Mouse (Mus musculus) retina, embryonic 14.5 days (tissue): ENCODE measurements around the gene Nfic.

Source experiments
- DNase-seq: peaks from one replicate; pipeline ENCODE4 v3.0.0-alpha.2; 2015; ENCODE audit warnings: low spot score

The Nfic gene

DNA sequence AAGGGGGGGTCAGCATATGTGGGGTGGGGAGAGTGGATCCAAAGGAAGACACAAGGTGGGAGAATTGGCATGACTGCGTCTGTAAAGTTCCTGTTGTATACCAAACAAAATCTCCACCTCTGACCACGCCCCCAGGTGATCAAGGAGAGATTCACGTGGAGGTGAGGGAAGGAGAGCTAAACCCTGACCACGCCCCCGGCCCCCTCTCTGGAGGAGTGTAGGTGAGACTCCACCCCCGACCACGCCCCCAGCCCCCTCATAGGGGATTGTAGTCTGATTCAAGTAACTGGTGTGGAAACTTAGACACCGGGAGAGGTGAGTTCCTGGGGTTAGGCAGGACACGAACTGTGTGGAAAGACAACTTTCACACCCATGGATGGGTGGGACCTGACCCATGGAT is 51.4 kb downstream of the Nfic start:
- DNase-seq: no peak

DNA sequence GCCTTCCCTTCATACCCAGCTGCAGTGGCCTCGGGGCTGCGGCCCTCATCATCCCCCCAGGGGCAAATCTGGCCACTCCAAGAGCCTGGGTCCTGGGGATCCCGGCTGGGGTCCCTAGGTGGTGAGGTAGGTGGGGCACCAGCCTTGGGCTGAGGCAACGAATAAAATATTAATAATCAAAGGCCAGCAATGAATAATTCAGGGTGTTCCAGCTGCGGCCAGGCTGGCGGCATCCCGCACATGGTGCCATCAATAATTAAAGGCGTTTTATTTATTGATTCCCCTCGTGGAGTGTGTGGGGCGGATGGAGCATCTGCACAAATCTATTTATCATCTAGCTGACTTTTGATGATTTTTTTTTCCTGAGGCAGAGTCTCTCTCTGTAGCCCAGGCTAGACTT is 51.9 kb downstream of the Nfic start:
- peak; percentile 70 for DNase-seq

DNA sequence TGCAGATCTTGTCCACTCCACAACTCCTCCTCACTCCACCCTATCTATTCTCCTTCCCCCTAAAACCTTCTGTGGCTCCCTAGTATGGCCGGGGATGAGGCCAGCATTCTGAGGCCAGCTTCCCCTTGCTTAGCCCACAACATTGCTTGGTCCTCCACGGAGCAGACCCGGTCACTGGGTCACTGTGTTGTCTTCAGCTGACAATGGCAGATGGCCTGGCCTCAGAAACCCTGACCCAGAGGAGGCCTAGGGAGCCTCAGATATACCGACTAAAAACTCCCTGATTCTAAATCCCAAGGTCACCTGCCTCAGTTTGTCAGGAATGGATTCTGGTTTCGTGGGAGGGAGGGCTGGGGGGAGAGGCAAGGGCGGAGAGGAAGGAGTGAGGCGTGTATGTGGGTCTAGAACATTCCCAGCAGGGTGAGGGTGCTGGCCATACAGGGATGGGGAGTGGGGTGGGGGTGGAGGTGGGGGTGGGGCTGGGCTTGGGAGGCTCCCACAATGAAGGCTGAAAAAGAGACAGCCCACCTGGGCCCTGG is 53.1 kb downstream of the Nfic start:
- DNase-seq: no peak

DNA sequence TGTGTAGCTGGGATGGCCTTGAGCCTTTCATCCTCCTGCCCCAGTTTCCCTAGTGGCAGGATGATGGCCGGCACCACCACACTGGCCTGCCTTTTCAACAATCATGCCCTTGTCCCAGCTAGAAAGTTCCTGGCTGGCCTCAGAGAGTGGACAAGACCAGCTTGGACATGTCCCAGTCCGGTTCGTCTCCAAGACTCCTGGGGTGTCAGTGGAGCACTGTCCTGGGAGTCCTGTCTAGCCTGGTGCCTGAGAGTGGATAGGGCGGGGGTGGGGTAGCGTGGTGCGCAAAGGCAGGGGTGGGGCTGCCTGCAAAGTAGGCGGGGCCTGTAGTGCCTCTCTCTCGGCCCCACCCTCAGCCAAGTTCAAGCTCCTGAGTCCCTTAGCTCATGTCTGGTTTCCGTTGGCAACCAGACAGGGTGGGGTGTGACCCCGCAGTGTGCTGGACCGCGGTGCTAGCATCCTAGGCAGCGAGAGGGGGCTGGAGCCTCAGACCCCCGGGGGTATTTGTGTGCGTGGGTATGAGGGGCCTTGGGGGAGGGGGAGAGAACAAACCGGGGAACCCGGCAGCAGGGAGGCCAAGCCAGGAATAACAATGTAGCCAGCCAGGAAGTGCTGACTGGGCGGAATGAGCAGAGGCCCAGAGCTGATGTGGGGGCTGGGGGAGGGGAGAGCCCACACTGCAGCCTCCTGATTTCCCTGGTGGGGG is 53.8 kb downstream of the Nfic start:
- peak; percentile 82 for DNase-seq

DNA sequence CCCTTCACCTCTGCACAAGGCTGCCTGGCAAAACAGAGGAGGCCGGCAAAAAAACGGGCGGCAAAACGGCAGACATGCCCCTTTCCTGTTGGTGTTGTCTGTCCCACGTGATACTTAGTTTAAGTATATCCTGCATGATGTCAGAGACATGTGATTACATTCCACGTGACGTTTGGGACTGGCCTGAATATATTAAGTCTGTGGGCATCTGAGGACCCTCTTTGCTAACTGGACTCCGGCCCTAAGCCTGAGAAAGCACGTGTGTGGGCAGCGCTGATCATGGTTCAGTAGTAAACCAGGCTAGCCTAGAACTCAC is 54.3 kb downstream of the Nfic start:
- no peak for DNase-seq

DNA sequence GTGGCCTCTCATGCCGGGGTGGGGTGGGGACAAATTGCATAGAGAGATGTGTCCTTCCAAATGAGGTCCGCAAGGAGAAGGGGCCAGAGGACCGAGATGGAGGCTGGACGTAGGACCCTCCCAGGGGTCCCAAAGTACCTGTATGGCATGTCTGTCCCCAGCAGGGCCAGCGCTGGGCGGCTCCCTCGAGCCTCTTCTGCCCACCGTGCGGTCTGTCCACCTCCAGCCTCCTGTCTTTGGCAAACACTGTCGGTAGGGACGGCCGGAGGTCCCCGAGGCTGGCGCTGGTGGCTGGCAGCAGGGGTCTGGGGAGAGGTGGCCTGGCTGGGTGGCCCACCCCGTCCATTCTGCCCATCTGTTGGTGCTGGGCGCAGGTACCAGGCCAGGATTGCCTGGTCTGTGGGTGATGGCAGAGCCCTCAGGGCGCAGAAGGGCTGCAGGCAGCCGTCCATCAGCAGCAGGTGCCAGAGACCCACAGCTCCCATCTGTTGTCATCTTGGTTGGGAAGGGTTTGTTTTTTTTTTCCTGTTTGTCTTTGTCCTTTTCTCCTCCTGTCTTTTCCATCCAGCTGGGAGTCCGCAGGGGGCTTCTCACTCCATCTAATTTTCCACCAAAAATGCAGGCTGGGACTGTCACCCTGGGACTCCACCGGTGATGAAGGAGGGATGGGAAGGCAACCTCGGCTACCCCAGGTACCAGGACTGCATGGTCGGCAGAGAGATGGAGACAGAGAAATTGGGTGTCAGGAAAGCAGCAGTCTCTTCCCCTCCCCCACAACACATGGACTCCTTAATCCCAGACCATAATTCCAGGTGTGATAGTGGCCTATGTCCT is 54.8 kb downstream of the Nfic start:
- no peak for DNase-seq

DNA sequence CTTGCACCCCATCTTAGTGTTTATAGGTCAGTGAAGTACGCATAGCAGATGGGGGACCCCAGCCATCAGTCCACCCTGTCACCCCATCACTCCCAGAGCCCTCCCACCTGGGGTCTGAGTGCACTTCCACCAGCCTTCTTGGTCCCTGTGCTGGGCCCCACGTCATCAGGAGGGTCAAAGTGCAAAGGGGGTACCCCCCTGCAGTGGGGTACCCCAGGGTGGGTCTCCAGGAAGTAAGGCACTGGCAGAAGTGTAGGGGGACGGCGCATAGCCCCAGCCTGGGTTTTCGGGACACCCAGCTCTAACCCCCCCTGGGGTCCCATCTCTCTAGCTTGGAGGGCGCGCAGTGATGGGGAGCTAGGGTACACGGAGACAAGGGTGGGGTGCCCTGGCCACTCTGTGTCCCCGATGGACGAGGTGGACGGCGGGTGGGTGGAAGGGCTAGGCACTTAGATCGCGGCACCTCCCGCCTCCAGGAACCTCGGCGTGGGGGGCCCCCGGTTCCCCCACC is 55.6 kb downstream of the Nfic start:
- no peak for DNase-seq

DNA sequence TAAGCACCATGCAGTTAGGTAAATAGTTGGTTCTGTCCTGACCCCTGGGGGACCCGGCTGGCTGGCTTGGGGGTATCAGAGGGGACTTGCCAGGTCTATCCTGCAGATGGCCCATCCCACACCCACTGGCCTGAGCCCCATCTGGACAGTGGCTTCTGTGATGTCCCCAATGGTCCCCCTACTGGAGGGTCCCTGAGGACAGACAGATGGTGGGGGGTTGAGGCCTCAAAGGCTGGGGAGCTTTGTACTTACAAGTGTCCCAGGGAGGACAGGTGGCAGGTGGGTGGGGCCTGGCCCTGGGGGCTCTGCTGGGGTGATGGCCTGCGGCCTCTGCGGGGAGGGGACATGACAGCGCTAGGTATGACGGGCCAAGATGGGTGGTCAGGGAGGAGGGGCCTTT is 56.1 kb downstream of the Nfic start:
- DNase-seq: peak; percentile 38

DNA sequence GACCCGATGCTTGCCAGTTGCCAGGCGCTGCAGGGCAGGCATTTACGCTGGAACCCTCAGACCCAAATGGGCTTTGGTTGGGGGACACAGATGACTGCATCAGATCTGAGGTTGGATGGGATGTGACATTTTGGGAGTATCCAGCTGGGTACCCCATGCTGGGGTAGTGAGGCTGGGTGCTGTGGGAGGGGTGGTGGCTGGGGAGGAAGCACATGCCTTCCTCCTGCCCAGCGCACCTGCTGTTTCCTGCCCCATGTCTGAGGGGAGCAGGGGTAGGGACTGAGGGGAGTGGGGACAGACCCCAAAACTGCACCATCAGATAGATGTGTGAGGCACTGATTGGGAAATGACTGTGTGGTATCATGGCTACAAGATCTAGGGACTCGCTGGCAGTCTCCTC is 58.7 kb downstream of the Nfic start:
- DNase-seq: no peak

DNA sequence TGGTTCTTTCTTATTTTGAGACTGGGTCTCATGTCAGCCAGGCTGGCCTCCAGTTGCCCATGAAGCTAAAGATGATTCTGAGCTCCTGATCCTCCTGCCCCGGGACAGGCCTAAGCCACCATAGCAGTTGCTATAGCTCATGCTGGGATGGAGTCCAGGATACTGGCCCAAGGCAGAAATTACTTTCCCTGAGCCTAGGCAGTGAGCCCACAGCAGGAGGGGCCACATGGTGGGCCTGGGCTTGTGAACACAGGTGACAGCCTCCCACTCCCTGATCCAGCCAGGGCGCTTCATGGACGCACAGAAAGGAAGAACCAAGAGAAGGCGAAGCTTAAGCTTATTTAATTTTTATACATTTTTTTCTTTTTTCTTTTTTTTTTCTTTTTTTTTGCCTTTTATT is 59.6 kb downstream of the Nfic start:
- DNase-seq: no peak

DNA sequence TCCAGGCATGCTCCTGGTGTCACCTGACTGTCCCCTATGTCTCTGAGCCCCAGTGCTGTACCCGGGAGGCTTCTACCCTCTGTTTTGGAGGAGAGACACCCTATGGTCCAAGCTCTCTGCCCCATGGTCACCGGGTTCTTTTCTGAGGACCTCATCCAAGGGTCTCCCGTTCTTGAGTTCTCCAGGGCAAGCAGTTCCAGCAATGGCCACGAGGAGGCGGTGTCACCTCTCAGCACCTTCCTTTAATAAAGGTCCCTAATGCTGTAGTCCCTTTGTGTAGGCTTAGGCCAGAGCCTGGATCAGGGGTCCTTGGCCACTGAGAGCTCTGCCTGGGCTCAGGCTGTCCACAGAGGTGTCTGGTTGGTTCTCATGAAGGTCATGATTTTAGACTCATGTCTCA is 60.3 kb downstream of the Nfic start:
- peak; percentile 88 for DNase-seq

DNA sequence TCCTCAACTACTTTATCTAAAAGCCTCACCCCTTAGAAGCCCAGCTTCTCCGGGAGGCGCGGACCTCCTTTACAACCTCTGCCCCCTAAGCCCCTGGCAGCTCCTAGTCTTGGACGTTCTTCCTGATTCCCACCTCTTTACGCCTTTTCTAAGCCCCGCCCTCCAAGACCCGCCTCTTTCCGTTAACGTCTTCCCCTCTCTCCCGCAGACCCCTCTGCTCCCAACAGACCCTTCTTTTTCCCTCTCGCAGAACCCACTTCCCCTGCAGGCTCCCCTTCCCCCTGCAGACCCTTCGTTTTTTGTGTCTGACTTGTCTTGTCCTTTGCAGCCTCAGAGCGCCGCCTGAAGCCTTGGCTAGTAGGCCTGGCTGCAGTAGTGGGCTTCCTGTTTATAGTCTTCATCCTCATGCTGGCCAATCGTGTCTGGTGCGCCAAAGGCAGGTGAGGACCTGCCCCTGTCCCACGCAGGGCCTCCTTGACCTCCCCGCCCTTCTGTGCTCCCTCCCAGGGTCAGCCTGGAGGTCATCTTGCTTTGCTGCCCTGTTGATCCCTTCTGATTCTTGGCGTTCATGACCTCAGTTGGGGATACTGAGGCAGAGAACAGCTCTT is 61.9 kb downstream of the Nfic start:
- peak; percentile 42 for DNase-seq

DNA sequence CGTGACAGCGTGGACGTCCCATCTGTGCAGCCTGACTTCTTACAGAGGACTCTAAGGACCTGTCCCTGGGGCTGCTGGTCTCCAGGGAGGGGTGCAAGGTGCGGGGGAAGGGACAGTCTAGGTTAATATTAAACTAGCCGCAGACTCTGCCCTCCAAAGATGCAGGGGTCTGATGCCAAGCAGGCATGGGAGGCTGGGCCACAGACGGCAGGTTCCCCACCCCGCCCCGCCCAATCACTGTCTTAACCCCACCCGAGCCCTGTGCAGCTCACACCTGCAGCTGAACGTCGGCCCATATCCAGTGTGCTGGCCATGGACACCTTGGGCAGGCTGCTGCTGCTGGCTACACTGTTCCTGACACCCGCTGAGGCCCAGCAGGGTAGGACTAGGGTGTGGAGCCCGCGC is 62.7 kb downstream of the Nfic start, which contains the start of gene Smim24:
TSS of gene Smim24 (plus strand) at position 271 of the 405 bp plus-strand sequence.
- DNase-seq: no peak

DNA sequence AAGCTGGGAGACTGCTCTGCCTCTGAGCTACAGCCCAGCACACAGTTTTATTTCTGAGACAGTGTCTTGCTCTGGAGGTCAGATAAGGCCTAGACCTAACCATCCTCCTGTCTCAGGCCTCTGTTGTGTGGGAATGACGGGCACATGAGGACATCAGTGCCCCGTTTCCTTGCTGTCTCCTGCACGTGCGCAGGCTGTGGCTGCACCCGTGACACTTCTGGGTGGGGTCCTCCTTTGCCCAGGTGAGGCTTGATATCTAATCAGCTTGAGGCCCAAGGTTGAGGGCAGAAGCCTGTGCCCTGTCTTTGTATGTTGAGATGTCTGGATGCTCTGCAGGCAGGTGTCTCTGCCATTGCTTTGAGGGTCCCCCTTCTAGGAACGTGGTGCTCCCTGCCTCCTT is 63.2 kb downstream of the Nfic start:
- no peak for DNase-seq

DNA sequence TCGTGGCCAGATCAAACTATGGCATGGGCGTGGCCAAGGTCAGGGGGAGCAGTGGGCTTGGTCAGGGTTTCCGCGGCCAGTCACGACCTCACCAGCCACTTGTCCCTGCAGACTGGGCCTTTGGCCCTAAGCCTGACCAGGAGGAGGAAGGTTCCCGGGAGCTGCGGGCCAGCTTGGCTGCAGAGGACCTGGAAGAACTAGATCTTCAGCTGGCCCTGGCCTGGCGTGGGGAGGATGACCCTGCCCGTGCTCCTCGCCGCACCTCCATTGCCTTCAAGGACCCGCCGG is 64.8 kb downstream of the Nfic start:
- no peak for DNase-seq

DNA sequence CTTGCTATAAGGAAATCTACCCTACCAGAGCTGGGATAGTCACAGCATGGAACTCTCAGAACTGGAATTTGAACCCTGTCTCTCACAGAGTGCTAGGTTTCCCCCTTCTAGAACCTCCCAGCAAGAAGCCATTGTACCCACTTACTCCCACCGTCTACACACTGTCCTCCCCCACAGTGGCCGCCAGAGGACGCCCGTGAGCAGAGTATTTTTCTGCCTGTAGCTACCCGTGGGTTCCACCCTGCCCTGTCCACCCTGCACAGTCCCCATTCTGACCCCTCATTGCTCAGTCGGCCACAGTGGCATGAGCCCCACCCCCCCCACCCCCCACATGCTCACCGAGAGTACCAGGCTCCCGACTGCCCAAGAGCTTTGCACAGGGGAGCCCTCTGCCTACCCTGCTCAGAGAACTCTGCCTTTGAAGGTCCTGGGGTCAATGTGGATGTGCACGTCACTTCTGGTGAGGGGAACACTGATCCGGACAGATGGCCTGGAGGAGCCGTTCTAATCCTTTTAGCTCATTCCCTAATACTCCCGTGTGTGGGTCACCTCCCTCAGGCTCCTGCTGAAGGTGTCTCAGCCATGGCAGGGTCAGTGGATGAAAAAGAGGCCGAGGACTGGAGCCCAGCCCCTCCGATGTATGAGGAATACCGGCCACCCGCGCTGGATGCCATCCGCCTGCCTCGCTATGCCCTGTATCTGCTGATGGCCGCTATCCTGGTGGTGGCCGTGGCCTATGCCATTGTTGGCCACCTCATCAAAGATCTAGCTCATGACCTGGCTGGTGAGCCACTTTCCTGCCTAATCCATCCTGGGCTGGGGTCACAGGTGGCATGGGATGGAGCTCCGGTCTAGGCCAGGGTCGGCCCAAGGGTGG is 65.4 kb downstream of the Nfic start:
- DNase-seq: peak; percentile 84

DNA sequence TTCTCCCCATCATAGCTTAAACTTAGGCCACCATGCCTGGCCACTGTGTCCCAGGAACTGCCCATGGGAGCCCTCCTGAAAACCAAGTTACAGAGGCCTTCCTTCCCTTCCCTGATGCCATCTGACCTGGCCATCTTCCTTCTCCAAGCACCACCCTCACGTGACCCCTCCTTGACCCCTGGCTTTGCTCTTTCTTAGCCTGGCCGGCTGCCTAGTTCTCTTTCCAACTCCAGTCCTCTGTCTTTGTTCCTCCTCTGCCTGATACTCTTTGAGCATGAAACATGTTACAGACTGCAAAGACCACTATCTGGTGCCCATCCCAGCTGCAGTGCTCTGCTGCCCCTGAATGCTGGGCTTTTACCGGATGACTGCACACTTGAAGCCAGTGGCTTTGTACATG is 66.1 kb downstream of the Nfic start:
- DNase-seq: no peak

DNA sequence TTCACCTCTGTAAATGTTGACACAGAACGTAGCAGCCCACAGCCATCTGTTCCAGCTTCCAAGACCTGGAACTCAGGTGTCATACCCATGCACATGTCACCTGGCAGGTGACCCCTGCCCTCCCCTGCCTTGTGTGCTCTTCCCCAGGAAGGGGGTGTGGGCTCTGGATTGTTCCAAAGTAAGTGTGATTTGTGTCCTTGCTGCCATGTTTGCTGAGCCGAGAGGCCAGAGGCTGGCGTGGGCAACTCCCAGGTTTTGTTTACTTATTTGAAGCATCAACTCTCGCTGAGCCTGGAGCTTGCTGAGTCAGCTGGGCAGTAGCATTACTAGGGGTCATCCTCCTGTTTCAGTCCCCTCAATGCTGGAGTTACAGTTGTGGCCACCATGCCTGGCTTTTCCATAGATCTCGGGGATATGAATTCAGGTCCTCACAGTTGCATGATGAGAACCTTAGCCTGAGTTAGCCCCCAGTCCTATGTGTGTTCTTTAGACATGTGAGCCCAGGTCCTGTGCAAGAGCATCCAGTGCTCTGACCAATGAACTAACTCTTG is 66.9 kb downstream of the Nfic start, which contains the start of gene Gm48552:
TSS of gene Gm48552 (plus strand) at position 501 of the 551 bp plus-strand sequence.
- no peak for DNase-seq

DNA sequence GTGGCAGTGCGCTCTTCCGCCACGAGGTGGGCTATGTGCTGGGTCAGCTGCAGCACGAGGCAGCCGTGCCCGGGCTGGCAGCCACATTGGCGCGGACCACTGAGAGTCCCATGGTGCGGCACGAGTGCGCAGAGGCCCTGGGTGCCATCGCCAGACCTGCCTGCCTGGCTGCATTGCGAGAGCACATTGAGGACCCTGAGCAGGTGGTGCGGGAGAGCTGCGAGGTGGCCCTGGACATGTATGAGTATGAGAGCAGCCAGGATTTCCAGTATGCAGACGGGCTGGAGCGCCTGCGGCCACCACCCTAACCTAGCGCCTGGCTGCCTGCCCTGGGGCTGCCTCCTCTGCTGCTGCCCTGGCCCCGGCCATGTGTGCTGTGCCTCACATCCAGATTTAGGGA is 67.7 kb downstream of the Nfic start:
- DNase-seq: no peak

DNA sequence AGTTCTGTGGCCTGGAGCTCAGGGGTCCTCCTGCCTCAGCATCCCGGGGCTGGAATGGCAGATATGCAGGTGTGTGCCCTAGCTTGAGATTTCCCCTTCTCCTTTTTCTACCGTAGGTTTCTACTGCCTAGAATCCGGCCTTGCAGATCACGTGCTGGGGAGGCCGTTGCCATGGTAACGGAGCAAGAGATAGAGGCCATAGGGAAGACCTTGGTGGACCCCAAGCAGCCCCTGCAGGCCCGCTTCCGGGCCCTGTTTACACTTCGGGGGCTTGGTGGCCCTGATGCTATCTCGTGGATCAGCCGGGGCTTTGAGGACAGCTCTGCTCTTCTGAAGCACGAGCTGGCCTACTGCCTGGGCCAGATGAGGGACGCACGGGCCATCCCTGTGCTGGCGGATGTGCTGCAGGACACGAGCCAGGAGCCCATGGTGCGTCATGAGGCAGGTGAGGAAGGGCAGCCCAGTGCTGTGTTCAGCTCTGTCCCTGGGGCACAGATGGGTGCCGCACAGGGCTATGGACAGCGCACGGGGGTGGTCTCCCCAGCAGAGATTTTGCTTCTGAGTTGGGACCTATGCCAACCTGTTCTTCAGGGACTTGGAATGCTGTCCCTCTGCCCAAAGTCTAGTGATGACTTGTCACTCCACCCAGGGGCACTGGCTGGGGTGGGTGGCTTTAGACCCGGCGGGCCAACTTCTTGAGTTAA is 69.7 kb downstream of the Nfic start:
- DNase-seq: no peak

DNA sequence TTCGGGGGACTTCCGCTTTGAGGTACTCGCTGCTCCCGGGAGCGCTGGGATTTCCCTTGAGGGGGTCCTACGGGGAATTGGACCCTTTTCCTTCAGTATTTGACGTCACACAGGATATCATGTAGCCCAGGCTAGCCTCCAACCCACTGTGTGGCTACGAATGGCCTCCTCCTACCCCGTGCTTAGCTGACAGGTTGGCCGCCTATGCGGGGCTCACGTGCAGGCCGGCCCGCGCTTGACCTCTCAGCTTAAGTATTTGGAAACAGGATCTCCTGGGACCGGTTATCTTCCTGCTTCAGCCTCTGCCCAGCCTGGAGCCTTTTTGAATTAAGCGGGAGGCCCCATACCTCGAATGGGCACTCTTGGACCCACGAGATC is 70.8 kb downstream of the Nfic start:
- no peak for DNase-seq
